Mouse (Mus musculus): Measurements from ENCODE around the gene Tmprss11f.

DNA sequence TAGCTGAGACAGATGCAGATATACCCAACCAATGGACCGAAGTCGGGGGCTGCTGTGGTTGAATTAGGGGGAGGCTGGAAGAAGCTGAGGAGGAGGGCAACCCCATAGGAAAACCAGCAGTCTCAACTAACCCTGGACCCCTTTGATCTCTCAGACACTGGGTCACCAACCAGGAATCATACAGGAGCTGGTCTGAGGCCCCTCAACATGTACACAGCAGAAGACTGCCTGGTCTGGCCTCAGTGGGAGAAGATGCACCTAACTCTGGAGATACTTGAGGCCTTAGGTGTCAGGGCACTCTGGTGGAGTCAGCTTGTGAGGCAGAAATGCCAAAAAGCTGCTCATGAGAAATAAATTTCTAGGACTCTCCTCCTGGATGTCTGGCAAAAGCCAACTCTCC, 85.5 kb downstream of the Tmprss11f start:
- TF ChIP-seq CTCF (IDR thresholded peaks at IDR 0.05; ENCODE audit: borderline replicate concordance, insufficient read depth, low read length) = no peak
- TF ChIP-seq POLR2A (IDR thresholded peaks at IDR 0.05; ENCODE audit: low read depth, low read length) = no peak
